Mouse (Mus musculus) heart, postnatal 0 days (tissue): ENCODE measurements around the gene Ep400. TPM values are rescaled to one million over a fixed set of nuclear protein-coding genes. Genes with fewer than 3 reads are reported as not detected.

Source experiments
- ATAC-seq: fragments of 200-750 bp; cut with Nextera tagmentation; 2 replicates; pipeline ENCODE4 v1.8.0; 2017; ENCODE audit warnings: low read depth, moderate number of reproducible peaks, moderate library complexity; ENCODE audit not compliant: insufficient read depth
- DNase-seq: peaks from one replicate; pipeline ENCODE4 v3.0.0-alpha.2; 2016; ENCODE audit warnings: low spot score
- H3K27ac ChIP-seq: fragments of 300-500 bp; sonication (generic); 2 replicates; pipeline ENCODE4 v1.5.1; 2014; ENCODE audit warnings: low read depth, mild to moderate bottlenecking
- H3K27me3 ChIP-seq: fragments of 300-500 bp; sonication (generic); 2 replicates; pipeline ENCODE4 v1.6.1; 2014; ENCODE audit warnings: low read length, mixed read lengths; ENCODE audit not compliant: control insufficient read depth, insufficient read depth
- H3K36me3 ChIP-seq: fragments of 300-500 bp; sonication (generic); replicated peaks from 2 replicates; pipeline ENCODE4 v1.6.1; 2014; ENCODE audit warnings: low read length, mixed read lengths; ENCODE audit not compliant: control insufficient read depth, insufficient read depth
- H3K4me1 ChIP-seq: fragments of 300-500 bp; sonication (generic); 2 replicates; pipeline ENCODE4 v1.6.1; 2014; ENCODE audit warnings: antibody characterized with exemption; ENCODE audit not compliant: control insufficient read depth, insufficient read depth
- H3K4me2 ChIP-seq: fragments of 300-500 bp; sonication (generic); 2 replicates; pipeline ENCODE4 v1.6.1; 2014; ENCODE audit warnings: low read depth, mild to moderate bottlenecking, low read length, moderate library complexity
- H3K4me3 ChIP-seq: fragments of 300-500 bp; sonication (generic); 2 replicates; pipeline ENCODE4 v1.5.1; 2014; ENCODE audit warnings: low read depth, low read length
- H3K9ac ChIP-seq: fragments of 300-500 bp; sonication (generic); replicated peaks from 2 replicates; pipeline ENCODE4 v1.6.1; 2014; ENCODE audit warnings: low read depth, low read length, mixed read lengths
- H3K9me3 ChIP-seq: fragments of 300-500 bp; sonication (generic); replicated peaks from 2 replicates; pipeline ENCODE4 v1.6.1; 2016; ENCODE audit warnings: low read length; ENCODE audit not compliant: control insufficient read depth
- CTCF ChIP-seq: IDR thresholded peaks from 2 replicates; pipeline ENCODE4 v1.5.1; 2016; ENCODE audit warnings: antibody characterized with exemption, control low read depth, low read depth
- EP300 ChIP-seq: IDR thresholded peaks from 2 replicates; pipeline ENCODE4 v1.6.1; 2016; ENCODE audit warnings: antibody characterized with exemption, low read depth
- whole genome bisulfite sequencing: fragments of 180-500 bp; shearing (Covaris S2); extraction: QIAGEN DNeasy Blood & Tissue Kit; methylation state at CpG from one replicate; pipeline ENCODE4 v1.1.7; 2014; 5-methylcytosine and 5-hydroxymethylcytosine counted together
- polyA plus RNA-seq: library from polyadenylated mRNA; unstranded; fragments of >200 nt; fragmentation: Nextera tagmentation; extraction: Ambion mirVana; gene quantifications from 2 replicates; pipeline ENCODE4 v1.2.1, GENCODE M21; 2015
- total RNA-seq: library from RNA; depleted of rRNA; stranded (reverse); fragments of >200 nt; gene quantifications from 2 replicates; pipeline ENCODE4 v1.2.3, GENCODE M21; 2014; ENCODE audit warnings: low replicate concordance

Ep400 gene
- total and polyA plus RNA-seq, 2 experiments from 2014 or later = 12.7 to 21.9 TPM

- Histone ChIP-seq H3K9ac (no peak overlapping the region), H3K36me3 (no peaks in the 10 kb centered on the region; the same call in 1 of the 2 replicates), H3K4me3 (no peak overlapping the region), H3K27me3 (no peaks in the 10 kb centered on the region), H3K9me3 (no peaks in the 10 kb centered on the region), H3K4me1 (peaks cover 6% of the 10 kb centered on the region; the same call in 1 of the 2 replicates), H3K4me2 (no peak overlapping the region), H3K27ac (no peak overlapping the region)
- DNase-seq (no peak), ATAC-seq (no peak)
- WGBS = 89% methylated on average over 8 of the region's 8 CpGs
- TF ChIP-seq EP300 = no peak
- no peak for TF ChIP-seq CTCF
Measured at GRCm38 (mm10) chr5:110763890-110764289, 6.6 kb downstream of the Ep400 start.

DNA sequence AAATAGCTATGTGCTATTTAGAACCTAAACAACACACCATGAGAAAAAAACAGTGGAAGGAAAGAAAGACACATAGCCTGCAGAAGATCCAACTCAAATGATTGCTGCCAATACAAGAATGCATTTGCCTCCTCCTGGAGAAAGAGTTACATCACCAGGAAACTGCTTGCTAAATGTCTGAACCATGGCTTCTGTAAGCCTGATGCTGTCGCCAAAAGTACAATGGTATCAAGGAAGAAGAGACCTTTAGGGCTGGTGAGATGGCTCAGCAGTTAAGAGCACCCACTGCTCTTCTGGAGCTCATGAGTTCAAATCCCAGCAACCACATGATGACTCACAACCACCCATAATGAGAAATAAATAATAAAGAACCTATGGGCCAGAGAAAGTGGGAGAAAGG is 25.5 kb downstream of the Ep400 start:
- Histone ChIP-seq H3K9ac (no peak overlapping the region), H3K27ac (no peak overlapping the region), H3K4me3 (no peak overlapping the region), H3K36me3 (peaks cover 16% of the 10 kb centered on the region), H3K4me2 (no peak overlapping the region), H3K4me1 (no peaks in the 10 kb centered on the region), H3K27me3 (no peaks in the 10 kb centered on the region), H3K9me3 (no peaks in the 10 kb centered on the region)
- DNase-seq = no peak
- no peak for TF ChIP-seq EP300
- no peak for TF ChIP-seq CTCF
- WGBS = 63% methylated on average over 1 of the region's 1 CpGs
- no peak for ATAC-seq

DNA sequence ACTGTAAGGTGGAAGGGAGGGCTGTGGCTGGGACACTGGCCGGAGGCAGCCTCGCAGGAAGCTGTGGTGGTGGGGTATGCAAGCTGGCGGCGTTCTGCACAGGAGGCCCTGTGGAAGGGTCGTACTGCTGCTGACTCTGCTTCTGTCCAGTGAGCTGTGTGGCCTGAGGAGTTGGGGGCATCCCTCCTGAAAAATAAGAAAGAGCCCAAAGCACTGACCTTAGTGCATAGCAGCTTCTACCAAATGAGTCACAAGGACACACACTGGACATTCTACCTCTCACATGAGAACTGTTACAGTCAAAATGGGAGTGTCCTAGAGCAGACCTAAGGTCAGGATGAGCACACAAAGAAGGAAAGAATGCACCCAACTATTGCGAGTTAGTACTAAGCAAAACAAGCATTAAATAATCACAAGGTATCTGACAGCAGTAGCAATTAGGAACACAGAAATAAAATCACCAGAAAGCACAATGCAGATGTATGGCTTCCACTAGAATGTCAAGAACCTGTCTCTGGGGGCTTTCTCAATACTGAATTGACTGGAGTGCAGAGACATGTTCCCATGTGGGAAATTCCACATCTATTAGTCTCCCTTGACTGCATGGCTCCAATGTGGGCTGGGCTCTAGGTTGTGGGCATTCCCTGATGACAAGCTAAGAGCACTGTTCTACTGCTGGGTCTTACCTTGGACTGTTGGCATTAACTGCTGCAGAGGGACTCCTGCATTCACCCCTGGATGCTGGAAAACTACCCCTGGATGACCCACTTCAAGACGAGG is 30.8 kb downstream of the Ep400 start:
- H3K4me2 ChIP-seq = no peak overlapping the region
- no peak for TF ChIP-seq CTCF
- no peak for TF ChIP-seq EP300
- H3K4me3 ChIP-seq = no peak overlapping the region
- H3K9me3 ChIP-seq = no peaks in the 10 kb centered on the region
- no peak overlapping the region for H3K27ac ChIP-seq
- no peak for DNase-seq
- WGBS = 89% methylated on average over 7 of the region's 7 CpGs
- ATAC-seq = no peak
- H3K9ac ChIP-seq = no peak overlapping the region
- H3K27me3 ChIP-seq = no peaks in the 10 kb centered on the region
- H3K36me3 ChIP-seq = peaks cover 61% of the 10 kb centered on the region
- H3K4me1 ChIP-seq = no peaks in the 10 kb centered on the region

GRCm38 (mm10) chr5:110735606-110736005 is 34.9 kb downstream of the Ep400 start:
- no peak overlapping the region for H3K4me2 ChIP-seq
- no peak overlapping the region for H3K27ac ChIP-seq
- no peaks in the 10 kb centered on the region for H3K9me3 ChIP-seq
- WGBS = 70% methylated on average over 1 of the region's 1 CpGs
- peaks cover 80% of the 10 kb centered on the region for H3K36me3 ChIP-seq
- H3K4me3 ChIP-seq = no peak overlapping the region
- DNase-seq = no peak
- TF ChIP-seq EP300 (no peak), CTCF (no peak)
- H3K9ac ChIP-seq = no peak overlapping the region
- no peak for ATAC-seq
- H3K4me1 ChIP-seq = no peaks in the 10 kb centered on the region
- H3K27me3 ChIP-seq = no peaks in the 10 kb centered on the region

GRCm38 (mm10) chr5:110733231-110733823 is 37.2 kb downstream of the Ep400 start:
- no peaks in the 10 kb centered on the region for H3K4me1 ChIP-seq
- no peaks in the 10 kb centered on the region for H3K27me3 ChIP-seq
- no peak for DNase-seq
- 90% methylated on average over 4 of the region's 4 CpGs for WGBS
- TF ChIP-seq CTCF (no peak), EP300 (no peak)
- no peak overlapping the region for H3K4me3 ChIP-seq
- no peak overlapping the region for H3K9ac ChIP-seq
- ATAC-seq = no peak
- H3K36me3 ChIP-seq = peaks cover 73% of the 10 kb centered on the region
- no peak overlapping the region for H3K4me2 ChIP-seq
- no peaks in the 10 kb centered on the region for H3K9me3 ChIP-seq
- no peak overlapping the region for H3K27ac ChIP-seq

- H3K27ac ChIP-seq = no peak overlapping the region
- no peak for DNase-seq
- no peak for ATAC-seq
- 84% methylated on average over 2 of the region's 2 CpGs for WGBS
- H3K36me3 ChIP-seq = peaks cover 72% of the 10 kb centered on the region
- H3K4me2 ChIP-seq = no peak overlapping the region
- no peak overlapping the region for H3K4me3 ChIP-seq
- H3K9me3 ChIP-seq = no peaks in the 10 kb centered on the region
- H3K4me1 ChIP-seq = no peaks in the 10 kb centered on the region
- TF ChIP-seq EP300 = no peak
- TF ChIP-seq CTCF = no peak
- H3K9ac ChIP-seq = no peak overlapping the region
- no peaks in the 10 kb centered on the region for H3K27me3 ChIP-seq
Measured at GRCm38 (mm10) chr5:110731227-110731626, 39.3 kb downstream of the Ep400 start.
